Mouse (Mus musculus) megakaryocyte, embryonic 14.5 days (primary cell): Measurements from ENCODE around the gene Asah2.

ENCODE experiments used
- FLI1 ChIP-seq: IDR thresholded peaks from 2 replicates; pipeline ENCODE4 v1.6.1; 2012; ENCODE audit warnings: low read length, inconsistent platforms, mixed read lengths
- GATA1 ChIP-seq: IDR thresholded peaks from 3 replicates; pipeline ENCODE4 v1.6.1; 2012; ENCODE audit warnings: mixed read lengths, low read length, inconsistent platforms, borderline replicate concordance

DNA sequence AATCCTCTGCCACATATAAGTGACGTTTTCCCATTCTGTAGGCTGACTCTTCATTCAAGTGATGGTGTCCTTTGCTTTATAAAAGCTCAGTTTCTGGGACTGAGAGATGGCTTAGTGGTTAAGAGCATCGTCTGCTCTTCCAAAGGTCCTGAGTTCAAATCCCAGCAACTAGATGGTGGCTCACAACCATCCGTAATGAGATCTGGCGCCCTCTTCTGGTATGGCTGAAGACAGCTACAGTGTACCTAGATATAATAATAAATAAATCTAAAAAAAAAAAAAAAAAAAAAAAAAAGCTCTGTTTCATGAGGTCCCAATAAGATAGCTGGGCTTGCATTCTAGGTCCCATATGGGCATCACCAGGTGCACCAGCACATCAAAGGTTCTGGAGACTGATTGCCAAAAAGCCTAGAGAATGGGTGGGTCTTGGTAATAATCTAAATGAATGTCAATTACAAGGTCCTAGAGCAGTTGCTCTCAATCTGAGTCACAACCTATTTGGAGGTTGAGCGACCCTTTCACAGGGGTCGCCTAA, 9.5 kb upstream of the Asah2 start:
- TF ChIP-seq GATA1: no peak
- no peak for TF ChIP-seq FLI1
